In the genomic region with DNA sequence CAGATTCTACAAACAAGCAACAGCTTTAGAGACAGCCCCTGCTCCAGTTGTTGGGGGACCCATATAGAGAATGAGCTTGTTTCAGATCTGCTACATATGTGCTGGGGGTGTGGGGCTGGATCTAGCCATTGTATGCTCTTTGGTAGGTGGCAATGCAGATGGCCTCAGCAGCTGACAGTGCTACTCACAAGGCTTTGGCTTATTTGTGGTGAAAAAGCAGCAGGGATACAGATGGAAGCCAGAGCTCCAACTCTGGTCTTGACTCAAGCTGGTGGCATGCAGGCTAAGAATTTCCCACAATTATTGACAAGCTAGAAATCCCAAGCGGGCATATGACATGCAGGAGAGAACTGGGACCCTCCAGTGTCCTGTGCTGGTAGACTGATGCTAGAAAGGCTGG, we compare ENCODE assay signal across 7 mouse cellular contexts.
"Had no signal": no experiment of that assay in that cellular context is flagged by ENCODE, and none has a peak within 500 bp of the region (broad histone marks: within the 10 kb centered on the region; RNA-seq: fewer than 3 reads in every experiment).

No protein-coding gene starts in this region.

- DNase-seq: kidney, adult 2 months; kidney, postnatal 14 days; lung, embryonic 14.5 days; lung, postnatal 10 days; lung, postnatal 4 days; right cerebral cortex, postnatal 25 days; thymus, postnatal 25 days had no signal
